Comparison of ENCODE assay signal across 9 mouse cellular contexts in the genomic region with DNA sequence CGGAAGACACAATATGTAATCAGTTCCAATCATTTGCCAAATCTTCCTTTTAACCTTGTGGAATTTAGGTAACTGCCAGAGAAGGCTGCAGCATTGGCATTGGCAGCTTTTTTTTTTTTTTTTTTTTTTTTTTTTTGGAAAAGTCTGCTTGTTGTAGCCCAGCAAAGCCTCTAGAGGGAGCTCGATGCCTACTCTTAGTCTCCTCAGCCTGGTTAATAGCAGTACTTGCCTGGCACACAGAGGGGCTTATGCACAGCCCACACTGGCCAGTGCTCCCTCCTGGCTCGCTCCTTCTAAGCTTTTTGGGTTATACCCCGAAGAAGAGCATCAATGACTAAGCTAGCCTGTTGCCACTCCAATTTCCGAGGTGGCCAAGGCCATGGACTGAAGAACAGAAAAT.
DNase-seq lines count a peak whose midpoint lies in the region; ATAC-seq and TF ChIP-seq lines count a peak whose summit lies in the region.
"Had no signal": no experiment of that assay in that cellular context is flagged by ENCODE, and none has a peak within 500 bp of the region (broad histone marks: within the 10 kb centered on the region; RNA-seq: fewer than 3 reads in every experiment).

No protein-coding gene starts in this region.

- peak; percentile 76 for TF ChIP-seq CTCF in cortical plate, adult 2 months (IDR thresholded peaks at IDR 0.05; ENCODE audit: extremely low read depth, insufficient read depth, low read length)

- no peak overlapping the region for H3K4me3 ChIP-seq in heart, embryonic 11.5 days (ENCODE audit: low read depth, low read length)
- no peak overlapping the region for H3K4me3 ChIP-seq in heart, embryonic 10.5 days
- H3K4me3 ChIP-seq in cortical plate, adult 2 months (ENCODE audit: insufficient read depth, low read length) = no peak overlapping the region
- H3K4me3 ChIP-seq in midbrain, embryonic 15.5 days = no peak overlapping the region
- H3K4me3 ChIP-seq: liver, embryonic 13.5 days had no signal

- no peak overlapping the region for H3K9ac ChIP-seq in heart, embryonic 11.5 days (ENCODE audit: low read depth, low read length)
- no peak overlapping the region for H3K9ac ChIP-seq in midbrain, embryonic 15.5 days
- H3K9ac ChIP-seq: liver, embryonic 13.5 days had no signal

- TF ChIP-seq POLR2A in cortical plate, adult 2 months (IDR thresholded peaks at IDR 0.05; ENCODE audit: extremely low read depth, insufficient read depth, low read length) = no peak

- peak; percentile 61; the same call in 1 of the 2 replicates for ATAC-seq in heart, embryonic 11.5 days (replicated peaks; ENCODE audit: insufficient number of reproducible peaks, low FRiP score, low TSS enrichment)
- ATAC-seq in midbrain, embryonic 15.5 days (replicated peaks) = peak; percentile 69

- H3K27me3 ChIP-seq in heart, embryonic 11.5 days (ENCODE audit: control insufficient read depth, insufficient read depth, low read length) = no peaks in the 10 kb centered on the region
- H3K27me3 ChIP-seq in heart, embryonic 10.5 days (ENCODE audit: insufficient read depth, poor library complexity, severe bottlenecking) = no peaks in the 10 kb centered on the region
- H3K27me3 ChIP-seq in midbrain, embryonic 15.5 days (replicated peaks) = no peaks in the 10 kb centered on the region
- H3K27me3 ChIP-seq: liver, embryonic 13.5 days had no signal

- WGBS in heart, embryonic 11.5 days (ENCODE audit: insufficient replicate concordance) = 15% methylated on average over 5 of the region's 5 CpGs
- 19% methylated on average over 5 of the region's 5 CpGs for WGBS in heart, embryonic 10.5 days
- WGBS in midbrain, embryonic 15.5 days = 19% methylated on average over 5 of the region's 5 CpGs

- no peaks in the 10 kb centered on the region for H3K36me3 ChIP-seq in heart, embryonic 11.5 days (ENCODE audit: control insufficient read depth, insufficient read depth, low read length)
- 0 out of 2 replicates have a peak, but pooled peaks cover 6% of the 10 kb centered on the region for H3K36me3 ChIP-seq in heart, embryonic 10.5 days
- no peaks in the 10 kb centered on the region for H3K36me3 ChIP-seq in midbrain, embryonic 15.5 days (replicated peaks)
- H3K36me3 ChIP-seq: liver, embryonic 13.5 days had no signal

- H3K4me1 ChIP-seq in heart, embryonic 11.5 days (ENCODE audit: control insufficient read depth, insufficient read depth, low read length) = peaks cover 22% of the 10 kb centered on the region
- H3K4me1 ChIP-seq in heart, embryonic 10.5 days = peaks cover 36% of the 10 kb centered on the region
- H3K4me1 ChIP-seq in cortical plate, adult 2 months (ENCODE audit: control insufficient read depth, insufficient read depth, low read length) = peaks cover 3% of the 10 kb centered on the region; the same call in 1 of the 2 replicates
- H3K4me1 ChIP-seq in midbrain, embryonic 15.5 days = peaks cover 52% of the 10 kb centered on the region

- DNase-seq in heart, embryonic 10.5 days (ENCODE audit: low spot score) = no peak
- peak; percentile 83 for DNase-seq in NIH3T3 (ENCODE audit: low read depth)
- peak; percentile 63 to 76 for DNase-seq in heart, postnatal 10 days
- peak; percentile 73 for DNase-seq in kidney, postnatal 14 days
- peak; percentile 62 for DNase-seq in thymus, postnatal 0 days (ENCODE audit: low spot score)
- DNase-seq: liver, embryonic 13.5 days had no signal

- intact Hi-C loops in heart, postnatal 10 days (cut with DNase I) = loop anchor here (1.0 kb wide), 2 partner anchors 240 to 262 kb away; no protein-coding TSS in a partner anchor

- H3K27ac ChIP-seq in heart, embryonic 11.5 days (ENCODE audit: low read depth, low read length) = no peak overlapping the region
- no peak overlapping the region for H3K27ac ChIP-seq in heart, embryonic 10.5 days
- no peak overlapping the region for H3K27ac ChIP-seq in cortical plate, adult 2 months (ENCODE audit: insufficient read depth, low read length)
- H3K27ac ChIP-seq in midbrain, embryonic 15.5 days = no peak overlapping the region
- H3K27ac ChIP-seq: liver, embryonic 13.5 days had no signal

- no peaks in the 10 kb centered on the region for H3K9me3 ChIP-seq in heart, embryonic 11.5 days (replicated peaks; ENCODE audit: control insufficient read depth, low read length)
- H3K9me3 ChIP-seq in heart, embryonic 10.5 days = no peaks in the 10 kb centered on the region
- no peaks in the 10 kb centered on the region for H3K9me3 ChIP-seq in midbrain, embryonic 15.5 days
- H3K9me3 ChIP-seq: liver, embryonic 13.5 days had no signal

- H3K4me2 ChIP-seq in heart, embryonic 11.5 days = no peak overlapping the region
- no peak overlapping the region for H3K4me2 ChIP-seq in midbrain, embryonic 15.5 days
- H3K4me2 ChIP-seq: liver, embryonic 13.5 days had no signal
